Mouse (Mus musculus) MEL-GATA-1-ER (cell line): ENCODE measurements around the gene Rpl23.
"Not testable (repeated sequence)": the region's sequence is repeated elsewhere in the genome, so short reads cannot be mapped to it uniquely, and the experiment has no call there.

Experiments used
- DNase-seq: peaks from one replicate; pipeline ENCODE4 v3.0.0-alpha.2; 2012; ENCODE audit warnings: low read depth; ENCODE audit errors: extremely low read depth

Gene Rpl23

GRCm38 (mm10) chr11:97799994-97800690, 17.9 kb upstream of the Rpl23 start:
- DNase-seq, result no peak

DNA sequence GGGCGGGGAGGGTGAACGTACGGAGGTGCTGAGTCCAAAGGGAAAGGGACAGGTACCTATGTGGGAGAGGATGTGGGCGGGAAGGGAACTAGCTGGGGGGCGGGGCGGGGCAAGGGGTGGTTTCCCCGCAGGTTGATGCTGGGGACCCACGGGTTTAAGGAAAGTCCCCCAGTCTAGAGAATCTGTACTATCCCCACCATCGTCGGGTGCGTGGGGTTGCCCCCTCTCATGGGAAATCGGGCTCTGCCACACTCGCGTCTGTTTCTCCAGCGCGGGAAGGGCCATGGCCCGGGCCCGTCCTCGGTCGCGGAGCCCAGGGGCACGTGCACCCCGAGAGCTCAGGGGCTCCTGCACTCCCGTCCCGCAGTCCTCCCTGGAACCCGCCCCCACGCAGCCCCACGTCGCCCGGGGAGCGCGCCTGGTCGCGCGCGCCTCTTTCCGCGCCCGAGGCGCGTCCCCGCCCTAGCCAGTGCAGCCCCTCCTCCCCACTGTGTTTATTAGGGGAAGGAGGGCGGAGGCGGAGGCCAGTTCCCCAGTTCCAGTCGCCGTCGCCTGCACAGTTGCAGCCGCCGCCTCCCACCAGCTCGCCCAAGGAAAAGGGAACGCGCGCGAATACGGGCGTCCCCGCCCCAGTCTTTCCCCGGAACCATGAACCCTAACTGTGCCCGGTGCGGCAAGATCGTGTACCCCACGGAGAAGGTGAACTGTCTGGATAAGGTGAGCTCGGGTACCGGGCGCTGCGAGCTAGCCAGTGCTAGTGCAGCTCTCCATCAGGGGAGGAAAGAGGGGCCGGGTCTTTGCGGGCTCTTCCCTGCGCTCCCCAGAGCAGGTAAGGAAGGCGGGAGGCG, 17.1 kb upstream of the Rpl23 start:
- no peak for DNase-seq

GRCm38 (mm10) chr11:97798782-97799145, 16.5 kb upstream of the Rpl23 start, which contains the start of gene Lasp1:
Gene Lasp1 (plus strand): TSS chr11:97799000.
- peak; percentile 76 for DNase-seq

- DNase-seq, result no peak
Observed at GRCm38 (mm10) chr11:97798083-97798435, 15.8 kb upstream of the Rpl23 start.

DNA sequence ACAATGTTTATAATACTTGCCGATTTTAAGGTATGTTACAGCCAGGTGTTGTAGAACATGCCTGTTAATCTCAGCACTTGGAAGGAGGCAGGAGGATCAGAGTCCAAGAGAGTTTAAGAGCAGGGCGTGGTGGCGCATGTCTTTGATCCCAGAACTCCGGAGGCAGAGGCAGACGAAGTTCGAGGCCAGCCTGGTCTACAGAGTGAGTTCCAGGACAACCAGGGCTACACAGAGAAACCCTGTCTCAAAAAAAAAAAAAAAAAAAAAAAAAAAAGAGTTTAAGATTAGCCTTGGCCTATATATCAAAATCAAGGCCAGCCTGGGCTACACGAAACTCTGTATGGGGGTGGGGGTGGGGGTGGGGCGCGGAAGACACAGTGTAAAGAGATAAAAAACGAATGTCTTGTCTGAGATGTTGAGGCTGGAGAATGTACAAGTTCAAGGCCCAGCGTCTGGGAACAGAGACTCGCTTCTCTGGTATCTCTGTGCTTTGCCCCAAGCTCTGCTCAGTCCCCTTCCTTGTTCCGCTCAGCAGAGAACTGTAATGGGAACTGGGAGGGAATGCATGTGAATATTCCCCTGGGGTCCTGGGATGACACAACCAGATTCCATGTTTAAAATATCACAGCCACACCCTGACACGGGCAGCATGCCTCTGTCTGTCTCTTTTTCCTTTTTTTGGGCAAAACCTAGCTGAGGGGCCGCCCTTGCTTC, 15.3 kb upstream of the Rpl23 start:
- DNase-seq, result no peak

DNA sequence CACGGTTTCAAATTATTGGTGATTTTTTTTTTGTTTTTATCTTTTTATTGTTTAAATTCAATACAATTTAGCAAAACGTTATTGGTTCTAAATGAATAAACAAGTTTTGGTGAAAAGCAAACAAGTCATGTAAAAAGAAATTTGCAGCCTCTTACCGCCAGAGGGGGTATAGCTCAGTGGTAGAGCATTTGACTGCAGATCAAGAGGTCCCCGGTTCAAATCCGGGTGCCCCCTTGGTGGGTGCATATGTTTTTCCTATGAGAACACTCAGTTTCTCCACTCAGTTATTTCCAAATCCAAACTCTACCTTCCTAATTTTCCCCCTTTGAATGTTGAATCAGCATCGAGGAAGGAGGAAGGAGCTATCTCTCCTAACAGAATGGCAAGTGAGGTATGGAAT, 14.7 kb upstream of the Rpl23 start:
- no peak for DNase-seq

- DNase-seq, result no peak
Observed at GRCm38 (mm10) chr11:97793165-97793564, 10.9 kb upstream of the Rpl23 start.

DNA sequence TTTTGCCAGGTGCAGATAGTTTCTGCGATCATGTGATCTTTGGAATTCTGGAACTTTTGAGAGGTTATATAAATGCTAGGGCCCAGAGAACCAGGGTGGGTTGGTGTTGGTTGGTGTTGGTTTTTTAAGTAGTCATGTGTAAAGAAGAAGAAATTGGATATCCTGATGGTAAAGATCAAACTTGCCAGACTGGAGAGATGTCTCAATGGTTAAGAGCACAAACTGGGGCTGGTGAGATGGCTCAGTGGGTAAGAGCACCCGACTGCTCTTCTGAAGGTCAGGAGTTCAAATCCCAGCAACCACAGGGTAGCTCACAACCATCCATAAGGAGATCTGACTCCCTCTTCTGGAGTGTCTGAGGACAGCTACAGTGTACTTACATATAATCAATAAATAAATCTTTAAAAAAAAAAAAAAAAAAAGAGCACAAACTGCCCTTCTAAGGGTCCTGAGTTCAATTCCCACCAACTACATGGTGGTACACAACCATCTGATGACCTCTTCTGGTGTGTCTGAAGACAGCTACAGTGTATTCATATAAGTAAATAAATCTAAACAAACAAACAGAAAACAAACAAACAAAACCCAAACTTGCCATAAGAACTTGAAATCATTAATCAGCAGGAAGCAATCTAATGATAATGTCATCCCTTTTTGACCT, 8.7 kb upstream of the Rpl23 start:
- not testable (repeated sequence) for DNase-seq

GRCm38 (mm10) chr11:97789727-97790126, 7.5 kb upstream of the Rpl23 start:
- DNase-seq, result no peak

DNA sequence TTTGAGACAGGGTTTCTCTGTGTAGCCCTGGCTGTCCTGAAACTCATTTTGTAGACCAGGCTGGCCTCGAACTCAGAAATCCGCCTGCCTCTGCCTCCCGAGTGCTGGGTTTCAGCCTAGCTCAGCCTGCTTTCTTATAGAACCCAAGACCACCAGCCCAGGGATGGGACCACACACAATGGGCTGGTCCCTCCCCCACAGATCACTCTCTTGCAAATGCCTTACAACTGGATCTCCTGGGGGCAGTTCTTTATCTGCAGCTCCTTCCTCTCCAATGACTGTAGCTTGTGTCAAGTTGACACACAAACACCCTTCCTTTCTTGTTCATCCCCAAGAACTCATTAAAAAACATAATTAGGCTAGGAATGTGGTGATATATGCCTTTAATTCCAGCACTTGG, 5.7 kb upstream of the Rpl23 start:
- no peak for DNase-seq

GRCm38 (mm10) chr11:97782564-97782895, 293 bp upstream of the Rpl23 start:
- no peak for DNase-seq

DNA sequence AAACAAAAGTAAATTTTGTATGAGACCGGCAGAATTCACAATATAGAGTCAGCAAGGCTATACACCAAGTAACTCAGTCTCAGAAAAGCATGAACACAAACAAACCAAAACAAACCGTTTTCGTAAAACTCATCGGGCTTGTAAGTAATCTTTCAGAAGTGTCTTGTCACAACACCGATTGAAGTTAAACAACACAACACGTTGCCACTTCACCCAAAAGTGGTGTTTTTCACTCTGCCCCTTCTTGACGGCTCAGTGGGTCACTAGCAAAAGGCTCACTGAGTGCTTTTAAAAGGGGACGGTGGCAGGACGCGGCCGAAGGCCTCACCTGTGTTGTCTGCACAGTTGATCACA, 782 bp downstream of the Rpl23 start:
- no peak for DNase-seq

DNA sequence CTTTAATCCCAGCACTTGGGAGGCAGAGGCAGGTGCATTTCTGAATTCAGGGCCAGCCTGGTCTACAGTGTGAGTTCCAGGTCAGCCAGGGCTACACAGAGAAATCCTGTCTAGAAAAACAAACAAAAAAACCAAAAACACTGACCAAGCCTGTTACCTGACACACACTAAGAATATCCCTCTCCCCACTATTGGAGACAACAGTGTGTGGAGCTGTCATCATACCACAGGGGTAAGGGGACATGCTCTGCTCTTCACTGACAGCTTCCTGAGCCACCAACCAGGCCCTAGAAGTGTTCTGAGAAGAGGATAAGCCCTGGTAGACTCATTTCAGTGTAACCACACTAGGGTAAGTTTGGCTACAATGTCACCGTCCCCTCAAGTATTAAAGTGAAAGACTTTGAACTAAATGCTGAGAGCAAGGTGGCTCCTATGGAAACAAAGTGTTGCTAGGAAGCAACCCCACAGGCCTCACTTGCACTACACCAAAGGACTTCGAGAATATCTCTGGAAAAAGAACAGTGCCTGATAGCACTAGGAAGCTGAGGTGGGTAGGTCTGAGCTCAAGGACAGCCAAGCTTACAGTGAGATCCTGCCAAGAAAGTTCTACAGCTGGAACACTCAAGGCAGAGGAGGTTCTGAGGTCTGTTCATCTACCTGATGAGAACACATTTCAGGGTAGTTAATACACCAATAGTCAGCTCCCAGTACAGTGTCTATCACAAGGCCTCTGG, 2.1 kb downstream of the Rpl23 start:
- DNase-seq, result no peak

DNA sequence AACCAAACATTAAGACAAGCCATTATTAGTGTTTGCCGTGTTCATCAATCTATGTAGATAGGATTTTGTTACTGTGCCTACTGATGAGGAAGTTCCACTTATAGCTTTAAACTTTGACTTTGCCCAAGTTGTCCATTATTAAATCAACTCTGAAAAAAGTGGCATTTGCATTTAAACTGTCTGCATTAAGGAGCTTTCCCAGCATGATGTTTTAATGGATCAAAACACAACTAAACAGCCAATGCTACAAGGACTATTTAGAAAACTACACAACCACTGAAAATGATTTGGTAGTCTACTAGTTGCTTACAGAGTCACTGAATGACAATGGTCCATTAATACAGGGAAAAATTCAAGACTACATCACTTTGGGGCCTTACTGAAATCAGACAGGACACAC, 3.3 kb downstream of the Rpl23 start:
- DNase-seq, result no peak

GRCm38 (mm10) chr11:97777129-97777529, 5.1 kb downstream of the Rpl23 start:
- DNase-seq, result no peak

GRCm38 (mm10) chr11:97776497-97777128, 5.6 kb downstream of the Rpl23 start:
- DNase-seq, result no peak

- peak; percentile 27 for DNase-seq
Observed at GRCm38 (mm10) chr11:97775808-97776496, 6.3 kb downstream of the Rpl23 start, which contains the start of gene 1700001P01Rik. Gene 1700001P01Rik (minus strand): TSS chr11:97775918.

DNA sequence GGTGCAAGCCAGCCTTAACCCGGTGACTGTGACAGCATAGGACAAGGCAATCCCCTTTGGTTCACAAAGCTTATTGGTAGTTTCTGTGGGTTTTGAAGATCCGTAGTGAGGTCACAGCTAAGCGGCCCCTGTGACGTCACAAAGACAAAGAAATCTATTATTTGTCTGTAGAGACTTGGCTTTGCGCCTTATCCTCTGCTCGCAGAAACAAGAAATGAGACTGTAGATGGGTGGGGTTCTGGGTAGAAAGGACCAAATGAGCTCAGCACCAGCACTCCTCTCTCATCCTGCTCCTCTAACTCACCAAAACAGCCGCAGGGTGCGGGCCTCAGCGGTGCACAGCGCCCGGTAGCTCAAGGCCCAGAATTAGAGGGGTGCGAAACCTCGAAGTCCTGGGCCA, 7.1 kb downstream of the Rpl23 start:
- no peak for DNase-seq

GRCm38 (mm10) chr11:97771410-97771809, 10.8 kb downstream of the Rpl23 start:
- no peak for DNase-seq

DNA sequence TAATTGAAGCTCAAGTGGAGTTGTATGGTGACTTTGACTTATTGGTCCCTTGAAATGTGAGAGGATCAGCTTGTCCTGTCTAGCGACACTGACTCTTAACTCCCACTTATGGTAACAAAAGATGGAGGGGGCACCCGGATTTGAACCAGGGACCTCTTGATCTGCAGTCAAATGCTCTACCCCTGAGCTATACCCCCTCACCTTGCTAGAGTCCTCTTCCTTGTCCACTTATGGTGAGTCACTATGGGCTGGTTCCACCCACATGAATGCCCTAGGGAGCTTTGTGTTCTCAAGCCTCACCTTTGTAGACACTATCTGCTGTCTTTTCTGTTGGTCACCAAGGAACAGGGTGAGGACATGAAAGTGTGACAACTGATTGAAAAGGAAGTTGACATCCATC, 12.5 kb downstream of the Rpl23 start:
- no peak for DNase-seq
